Mouse (Mus musculus) kidney, postnatal 0 days (tissue): Measurements from ENCODE around the gene Vwa8. TPM values are rescaled to one million over a fixed set of nuclear protein-coding genes. Genes with fewer than 3 reads are reported as not detected.

Experiments used
- ATAC-seq: fragments of 200-750 bp; cut with Nextera tagmentation; replicated peaks from 2 replicates; pipeline ENCODE4 v1.8.0; 2017; ENCODE audit warnings: low read depth, moderate number of reproducible peaks, moderate TSS enrichment, moderate library complexity; ENCODE audit not compliant: low FRiP score
- DNase-seq: peaks from one replicate; pipeline ENCODE4 v3.0.0-alpha.2; 2016; ENCODE audit warnings: low spot score
- H3K27ac ChIP-seq: fragments of 300-500 bp; sonication (generic); 2 replicates; pipeline ENCODE4 v1.5.1; 2014; ENCODE audit warnings: mild to moderate bottlenecking
- H3K27me3 ChIP-seq: fragments of 300-500 bp; sonication (generic); 2 replicates; pipeline ENCODE4 v1.6.1; 2014; ENCODE audit warnings: low read length, mixed read lengths; ENCODE audit not compliant: insufficient read depth
- H3K36me3 ChIP-seq: fragments of 300-500 bp; sonication (generic); 2 replicates; pipeline ENCODE4 v1.6.1; 2014; ENCODE audit warnings: low read length, mixed read lengths; ENCODE audit not compliant: insufficient read depth
- H3K4me1 ChIP-seq: fragments of 300-500 bp; sonication (generic); replicated peaks from 2 replicates; pipeline ENCODE4 v1.6.1; 2014; ENCODE audit warnings: antibody characterized with exemption, low read length, mixed read lengths; ENCODE audit not compliant: insufficient read depth
- H3K4me2 ChIP-seq: fragments of 300-500 bp; sonication (generic); 2 replicates; pipeline ENCODE4 v1.6.1; 2014; ENCODE audit warnings: mild to moderate bottlenecking, low read length, moderate library complexity, mixed read lengths
- H3K4me3 ChIP-seq: fragments of 300-500 bp; sonication (generic); replicated peaks from 2 replicates; pipeline ENCODE4 v1.5.1; 2014; ENCODE audit warnings: low read depth, low read length
- H3K9ac ChIP-seq: fragments of 300-500 bp; sonication (generic); 2 replicates; pipeline ENCODE4 v1.6.1; 2014; ENCODE audit warnings: low read depth, low read length
- H3K9me3 ChIP-seq: fragments of 300-500 bp; sonication (generic); replicated peaks from 2 replicates; pipeline ENCODE4 v1.6.1; 2016; ENCODE audit warnings: low read length, inconsistent platforms, mixed read lengths
- CTCF ChIP-seq: IDR thresholded peaks from 2 replicates; pipeline ENCODE4 v1.5.1; 2016; ENCODE audit warnings: antibody characterized with exemption, low read depth, mild to moderate bottlenecking, moderate library complexity
- WGBS: fragments of 180-500 bp; shearing (Covaris S2); extraction: QIAGEN DNeasy Blood & Tissue Kit; methylation state at CpG from one replicate; pipeline ENCODE4 v1.1.7; 2014; 5-methylcytosine and 5-hydroxymethylcytosine counted together
- polyA plus RNA-seq: library from polyadenylated mRNA; unstranded; fragments of >200 nt; fragmentation: Nextera tagmentation; extraction: Ambion mirVana; gene quantifications from 2 replicates; pipeline ENCODE4 v1.2.1, GENCODE M21; 2015

Vwa8 gene
- 18.2 and 20.9 TPM in 2 replicates for polyA plus RNA-seq

DNA sequence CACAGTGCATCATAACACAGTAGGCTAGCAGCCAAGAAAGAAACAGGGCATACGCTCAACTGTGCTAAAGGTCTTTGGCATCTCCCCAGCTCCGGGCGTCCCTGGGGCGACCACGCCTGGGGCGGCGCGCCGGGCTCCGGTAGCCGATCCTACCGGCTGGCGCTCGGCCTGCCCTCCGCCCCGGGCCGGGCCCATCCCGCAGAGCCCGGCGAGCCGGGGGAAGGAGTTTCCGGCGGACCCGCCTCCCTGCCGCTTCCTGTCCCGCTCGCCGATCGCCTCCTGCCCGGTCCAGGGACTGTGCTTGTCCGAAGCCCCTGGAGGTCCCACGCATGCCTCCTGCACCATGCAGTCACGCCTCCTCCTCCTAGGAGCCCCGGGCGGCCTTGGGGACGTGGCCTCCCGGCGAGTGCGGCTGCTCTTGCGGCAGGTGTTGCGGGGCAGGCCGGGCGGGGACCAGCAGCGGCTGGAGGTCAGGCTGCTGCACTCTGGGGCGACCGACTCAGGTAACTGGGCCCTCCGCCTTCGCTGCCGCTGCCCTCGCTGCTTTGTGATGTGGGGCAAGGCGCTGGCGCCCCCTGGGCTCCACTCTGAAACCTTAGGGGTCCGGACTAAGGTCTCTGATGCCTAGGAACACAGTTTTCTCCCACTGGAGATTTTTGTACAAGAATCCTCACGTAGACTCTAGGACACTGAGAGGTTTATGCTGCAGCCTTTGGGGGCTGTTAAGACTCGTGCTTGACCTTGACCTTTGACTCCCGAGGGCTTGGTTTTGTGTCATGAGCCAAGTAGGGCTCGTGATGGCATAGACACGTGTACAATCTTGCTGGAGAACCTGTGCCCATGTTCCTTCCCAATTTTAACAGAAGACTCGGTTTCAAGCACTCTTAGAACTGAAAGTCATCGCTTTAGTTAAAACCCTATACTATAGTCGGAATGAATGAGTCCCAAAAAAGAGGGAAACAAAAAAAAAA, at the start of gene Vwa8:
TSS of gene Vwa8 (plus strand) at position 112 of the 971 bp plus-strand sequence.
- Histone ChIP-seq H3K4me2 (peak within 1 kb of the TSS; percentile 94), H3K4me3 (peak within 1 kb of the TSS; percentile 82), H3K9me3 (no peaks in the 10 kb centered on the region), H3K4me1 (peaks cover 11% of the 10 kb centered on the region; the same call in 1 of the 2 replicates), H3K27me3 (no peaks in the 10 kb centered on the region), H3K9ac (peak within 1 kb of the TSS; percentile 90), H3K36me3 (no peaks in the 10 kb centered on the region), H3K27ac (peak within 1 kb of the TSS; percentile 98)
- DNase-seq (peak; percentile 89), ATAC-seq (peak; percentile 93)
- 2% methylated on average over 53 of the region's 61 CpGs for WGBS
- peak; percentile 69 for TF ChIP-seq CTCF

DNA sequence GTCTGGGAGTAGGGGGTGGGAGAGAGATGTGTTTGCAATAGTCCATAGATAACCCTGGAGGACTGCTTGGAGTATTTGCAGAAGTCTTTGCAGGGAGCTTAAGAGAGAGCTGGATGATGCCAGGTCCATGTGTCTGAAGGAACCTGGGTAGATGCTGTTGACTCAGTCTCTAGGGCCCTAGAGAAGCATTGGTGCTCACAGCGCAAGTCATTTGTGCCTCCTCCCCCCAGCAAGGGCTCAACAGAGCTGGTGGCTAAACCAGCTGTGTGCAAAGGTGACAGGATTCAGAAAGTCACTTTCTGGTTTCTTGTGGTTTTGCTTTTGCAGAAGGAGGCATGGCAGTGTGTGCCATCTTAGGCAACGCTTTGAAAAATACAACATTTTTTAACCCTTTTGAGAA, 46.5 kb upstream of the Vwa8 start:
- DNase-seq, result no peak
- H3K27ac ChIP-seq, result no peak overlapping the region
- ATAC-seq, result no peak
- TF ChIP-seq CTCF, result no peak
- H3K4me2 ChIP-seq, result no peak overlapping the region
- 81% methylated on average over 2 of the region's 2 CpGs for WGBS
- H3K4me3 ChIP-seq, result no peak overlapping the region
- no peak overlapping the region for H3K9ac ChIP-seq
- H3K27me3 ChIP-seq, result no peaks in the 10 kb centered on the region
- no peaks in the 10 kb centered on the region for H3K4me1 ChIP-seq
- H3K36me3 ChIP-seq, result no peaks in the 10 kb centered on the region
- H3K9me3 ChIP-seq, result no peaks in the 10 kb centered on the region

GRCm38 (mm10) chr14:78803924-78804323, 44.9 kb upstream of the Vwa8 start:
- ATAC-seq, result no peak
- no peak for TF ChIP-seq CTCF
- 63% methylated on average over 6 of the region's 6 CpGs for WGBS

GRCm38 (mm10) chr14:78812896-78813295, 36.0 kb upstream of the Vwa8 start:
- no peak overlapping the region for H3K9ac ChIP-seq
- no peak for TF ChIP-seq CTCF
- H3K4me2 ChIP-seq, result no peak overlapping the region
- no peaks in the 10 kb centered on the region for H3K27me3 ChIP-seq
- 91% methylated on average over 2 of the region's 2 CpGs for WGBS
- H3K4me3 ChIP-seq, result no peak overlapping the region
- H3K9me3 ChIP-seq, result no peaks in the 10 kb centered on the region
- ATAC-seq (no peak), DNase-seq (no peak)
- no peaks in the 10 kb centered on the region for H3K4me1 ChIP-seq
- no peak overlapping the region for H3K27ac ChIP-seq
- H3K36me3 ChIP-seq, result no peaks in the 10 kb centered on the region

More at GRCm38 (mm10) chr14:78803924-78804323, 44.9 kb upstream of the Vwa8 start:
- H3K27ac ChIP-seq, result no peak overlapping the region
- H3K9ac ChIP-seq, result no peak overlapping the region
- DNase-seq, result peak; percentile 24
- no peak overlapping the region for H3K4me3 ChIP-seq
- no peaks in the 10 kb centered on the region for H3K27me3 ChIP-seq
- H3K9me3 ChIP-seq, result no peaks in the 10 kb centered on the region
- no peaks in the 10 kb centered on the region for H3K4me1 ChIP-seq
- H3K36me3 ChIP-seq, result no peaks in the 10 kb centered on the region
- no peak overlapping the region for H3K4me2 ChIP-seq

- ATAC-seq, result peak; percentile 84
- no peak for TF ChIP-seq CTCF
Observed at GRCm38 (mm10) chr14:78816411-78816810, 32.4 kb upstream of the Vwa8 start.

GRCm38 (mm10) chr14:78817651-78818050, 31.2 kb upstream of the Vwa8 start:
- 81% methylated on average over 3 of the region's 3 CpGs for WGBS
- no peaks in the 10 kb centered on the region for H3K27me3 ChIP-seq
- no peaks in the 10 kb centered on the region for H3K36me3 ChIP-seq
- TF ChIP-seq CTCF, result no peak
- no peak overlapping the region for H3K9ac ChIP-seq
- ATAC-seq (no peak), DNase-seq (no peak)
- no peak overlapping the region for H3K27ac ChIP-seq
- no peaks in the 10 kb centered on the region for H3K4me1 ChIP-seq
- no peak overlapping the region for H3K4me2 ChIP-seq
- no peak overlapping the region for H3K4me3 ChIP-seq
- no peaks in the 10 kb centered on the region for H3K9me3 ChIP-seq

More at GRCm38 (mm10) chr14:78816411-78816810, 32.4 kb upstream of the Vwa8 start:
- Histone ChIP-seq H3K9ac (no peak overlapping the region), H3K36me3 (no peaks in the 10 kb centered on the region), H3K4me1 (no peaks in the 10 kb centered on the region), H3K27ac (no peak overlapping the region), H3K4me2 (no peak overlapping the region; the same call in 1 of the 2 replicates), H3K9me3 (no peaks in the 10 kb centered on the region), H3K27me3 (no peaks in the 10 kb centered on the region), H3K4me3 (no peak overlapping the region)
- 11% methylated on average over 3 of the region's 3 CpGs for WGBS
- no peak for DNase-seq
